Mouse (Mus musculus): ENCODE data around the gene Rnf26. TPM values are rescaled to one million over a fixed set of nuclear protein-coding genes. Genes with fewer than 3 reads are reported as not detected.

Gene Rnf26
- polyA plus RNA-seq, 1 experiment from 2014 or later, result 61.4 TPM

Other genes with a start within 250 kb of the Rnf26 start
- gene Thy1, start 70.1 kb downstream of the Rnf26 start, polyA plus RNA-seq (2014; fragmentation: Nextera tagmentation; extraction: Ambion mirVana), result 11.4 and 19.6 TPM in 2 replicates
- gene Usp2, start 46.5 kb downstream of the Rnf26 start, polyA plus RNA-seq (2014; fragmentation: Nextera tagmentation; extraction: Ambion mirVana), result 22.8 and 39.4 TPM in 2 replicates
- not detected in 2 replicates for gene Mfrp, start 11.8 kb downstream of the Rnf26 start, polyA plus RNA-seq (2014; fragmentation: Nextera tagmentation; extraction: Ambion mirVana)
- gene C1qtnf5, start 6.3 kb downstream of the Rnf26 start, polyA plus RNA-seq (2014; fragmentation: Nextera tagmentation; extraction: Ambion mirVana), result 4.8 and 5.2 TPM in 2 replicates
- 0.22 and 0.35 TPM in 2 replicates for gene Gm49380, start within 50 bp of the Rnf26 start, polyA plus RNA-seq (2014; fragmentation: Nextera tagmentation; extraction: Ambion mirVana)
- gene Mcam, start 21.0 kb upstream of the Rnf26 start, polyA plus RNA-seq (2014; fragmentation: Nextera tagmentation; extraction: Ambion mirVana), result 47.0 and 47.5 TPM in 2 replicates
- gene Cbl, start 120.5 kb upstream of the Rnf26 start, polyA plus RNA-seq (2014; fragmentation: Nextera tagmentation; extraction: Ambion mirVana), result 15.3 and 17.1 TPM in 2 replicates
- gene Ccdc153, start 127.2 kb upstream of the Rnf26 start, polyA plus RNA-seq (2014; fragmentation: Nextera tagmentation; extraction: Ambion mirVana), result 0.96 and 10.0 TPM in 2 replicates
- 0.12 and 0.15 TPM in 2 replicates for gene Pdzd3, start 138.0 kb upstream of the Rnf26 start, polyA plus RNA-seq (2014; fragmentation: Nextera tagmentation; extraction: Ambion mirVana)
- 9.7 and 13.2 TPM in 2 replicates for gene Nlrx1, start 155.1 kb upstream of the Rnf26 start, polyA plus RNA-seq (2014; fragmentation: Nextera tagmentation; extraction: Ambion mirVana)
- gene Abcg4, start 175.1 kb upstream of the Rnf26 start, polyA plus RNA-seq (2014; fragmentation: Nextera tagmentation; extraction: Ambion mirVana), result 4.5 and 5.1 TPM in 2 replicates
- gene Hinfp, start 192.2 kb upstream of the Rnf26 start, polyA plus RNA-seq (2014; fragmentation: Nextera tagmentation; extraction: Ambion mirVana), result 15.6 and 18.7 TPM in 2 replicates
- gene C2cd2l, start 206.8 kb upstream of the Rnf26 start, polyA plus RNA-seq (2014; fragmentation: Nextera tagmentation; extraction: Ambion mirVana), result 7.3 and 9.5 TPM in 2 replicates
- 34.3 and 34.9 TPM in 2 replicates for gene Dpagt1, start 212.5 kb upstream of the Rnf26 start, polyA plus RNA-seq (2014; fragmentation: Nextera tagmentation; extraction: Ambion mirVana)
- gene H2afx, start 221.2 kb upstream of the Rnf26 start, polyA plus RNA-seq (2014; fragmentation: Nextera tagmentation; extraction: Ambion mirVana), result 202 and 227 TPM in 2 replicates
- 98.5 and 99.9 TPM in 2 replicates for gene Hmbs, start 230.7 kb upstream of the Rnf26 start, polyA plus RNA-seq (2014; fragmentation: Nextera tagmentation; extraction: Ambion mirVana)
- gene Vps11, start 248.2 kb upstream of the Rnf26 start, polyA plus RNA-seq (2014; fragmentation: Nextera tagmentation; extraction: Ambion mirVana), result 24.5 and 25.8 TPM in 2 replicates